Mouse (Mus musculus) cerebellum, postnatal 25 days (tissue): Measurements from ENCODE around the gene Etfb.
"Not testable (repeated sequence)": the region's sequence is repeated elsewhere in the genome, so short reads cannot be mapped to it uniquely, and the experiment has no call there.

ENCODE experiments used
- DNase-seq, 2 experiments: peaks; one replicate each; pipeline ENCODE4 v3.0.0; 2021; ENCODE audit warnings: mixed read lengths in 2 of 2

The Etfb gene

GRCm38 (mm10) chr7:43443917-43444293, at the start of gene Etfb, which contains the start of gene Gm45233:
Gene Etfb (plus strand): TSS chr7:43444083.
Gene Gm45233 (plus strand): TSS chr7:43444128.
- DNase-seq: peak; percentile 93 to 95

- DNase-seq: no peak
Observed at GRCm38 (mm10) chr7:43399501-43399900, 44.4 kb upstream of the Etfb start.

- no peak for DNase-seq
Observed at GRCm38 (mm10) chr7:43402718-43403117, 41.2 kb upstream of the Etfb start.

GRCm38 (mm10) chr7:43407573-43407972, 36.3 kb upstream of the Etfb start:
- DNase-seq: no peak

DNA sequence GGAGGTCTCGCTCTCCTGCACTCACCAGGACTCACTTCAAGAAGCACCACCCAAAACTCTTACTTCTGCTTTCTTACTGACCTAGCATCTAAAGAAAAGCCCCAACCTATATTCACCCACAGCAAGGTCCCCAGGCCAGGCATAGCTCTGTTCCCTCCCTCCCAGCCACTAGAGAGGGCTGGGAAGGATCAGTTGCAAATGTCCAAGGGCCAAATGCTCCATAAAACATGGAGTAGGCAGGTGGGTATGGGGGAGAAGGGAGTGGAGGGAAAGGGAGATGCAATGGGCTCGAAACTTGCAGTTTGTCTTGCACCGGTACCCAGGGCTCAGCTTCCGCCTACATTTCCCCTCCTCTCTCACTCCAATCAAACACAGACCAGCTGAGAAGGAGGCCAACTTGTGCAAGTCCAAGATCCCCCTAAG, 35.7 kb upstream of the Etfb start, which contains the start of gene Siglecg:
Gene Siglecg (plus strand): TSS at position 74 of the 423 bp plus-strand sequence.
- DNase-seq: no peak

GRCm38 (mm10) chr7:43409084-43409483, 34.8 kb upstream of the Etfb start:
- no peak for DNase-seq

- not testable (repeated sequence) for DNase-seq
Observed at GRCm38 (mm10) chr7:43411724-43412123, 32.2 kb upstream of the Etfb start.

DNA sequence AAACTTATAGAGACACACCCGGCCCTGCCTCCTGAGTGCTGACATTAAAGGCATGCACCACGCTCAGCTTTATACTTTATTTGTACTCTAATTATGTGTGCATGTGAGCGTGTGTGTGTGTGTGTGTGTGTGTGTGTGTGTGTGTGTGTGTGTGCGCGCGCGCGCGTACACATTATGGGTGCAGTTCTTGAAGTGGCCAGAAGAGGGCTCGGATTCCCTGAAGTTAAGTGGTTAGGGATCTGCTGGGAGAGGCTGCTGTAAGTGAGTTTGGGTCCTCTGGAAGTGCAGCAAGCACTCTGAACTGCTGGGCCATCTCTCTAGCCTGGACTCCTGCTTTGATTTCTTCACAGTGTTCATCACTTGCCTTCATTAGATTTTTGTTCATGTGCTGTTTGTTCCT, 26.6 kb upstream of the Etfb start:
- no peak for DNase-seq

DNA sequence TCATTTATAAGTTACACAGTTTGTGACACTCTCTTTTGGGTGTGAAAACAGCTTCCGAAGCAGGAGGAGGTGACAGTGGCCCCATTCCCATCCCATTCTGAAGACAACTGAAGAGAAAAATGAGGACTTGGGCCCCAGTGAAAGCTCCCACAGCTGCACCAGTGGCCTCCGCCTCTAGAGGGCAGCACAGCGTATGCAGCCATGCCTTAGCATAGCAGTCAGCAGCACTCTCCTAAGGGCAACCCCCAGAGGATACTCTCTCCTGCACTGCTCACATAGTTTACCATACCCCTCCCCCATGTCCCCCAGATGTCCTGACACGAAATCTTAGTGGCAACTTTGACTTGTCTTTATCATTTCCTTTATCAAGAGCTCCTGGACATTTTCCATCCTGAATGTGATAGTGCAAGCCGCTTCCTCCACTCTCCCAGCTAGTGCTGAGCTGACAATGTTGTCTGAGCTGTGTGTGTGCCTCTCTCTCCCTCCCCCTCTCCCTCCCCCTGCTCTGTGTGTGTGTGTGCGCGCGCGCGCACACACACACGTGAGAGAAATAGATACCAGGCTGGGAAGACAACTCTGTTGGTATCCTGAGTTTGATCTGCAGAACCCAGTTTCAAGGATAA, 20.8 kb upstream of the Etfb start:
- peak; percentile 86 to 92 for DNase-seq

GRCm38 (mm10) chr7:43423991-43424625, 19.8 kb upstream of the Etfb start:
- no peak for DNase-seq

DNA sequence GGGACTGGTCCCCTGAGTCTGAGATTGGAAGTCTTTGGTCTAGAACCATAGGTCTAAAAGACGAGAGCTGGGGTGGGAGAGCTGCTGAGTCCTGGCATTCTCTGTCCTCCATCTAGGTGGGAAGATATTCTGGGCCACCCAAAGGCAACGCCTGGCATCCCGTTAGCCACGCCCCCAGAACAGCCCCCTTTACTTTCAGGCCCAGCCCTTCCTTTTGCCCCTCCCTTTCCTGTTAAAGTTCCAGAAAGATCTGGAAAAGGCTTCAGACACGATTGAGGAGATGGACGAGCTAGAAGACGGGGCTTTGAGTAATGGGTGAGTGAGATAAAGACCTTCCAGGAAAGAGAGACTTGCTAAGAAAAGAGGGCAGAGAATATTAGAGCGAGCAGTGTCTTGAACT, 16.5 kb upstream of the Etfb start, which contains the start of gene Lim2:
Gene Lim2 (plus strand): TSS at position 265 of the 400 bp plus-strand sequence.
- DNase-seq: no peak

- DNase-seq: no peak
Observed at GRCm38 (mm10) chr7:43429500-43429899, 14.4 kb upstream of the Etfb start.

- DNase-seq: no peak
Observed at GRCm38 (mm10) chr7:43432891-43433290, 11.0 kb upstream of the Etfb start.

DNA sequence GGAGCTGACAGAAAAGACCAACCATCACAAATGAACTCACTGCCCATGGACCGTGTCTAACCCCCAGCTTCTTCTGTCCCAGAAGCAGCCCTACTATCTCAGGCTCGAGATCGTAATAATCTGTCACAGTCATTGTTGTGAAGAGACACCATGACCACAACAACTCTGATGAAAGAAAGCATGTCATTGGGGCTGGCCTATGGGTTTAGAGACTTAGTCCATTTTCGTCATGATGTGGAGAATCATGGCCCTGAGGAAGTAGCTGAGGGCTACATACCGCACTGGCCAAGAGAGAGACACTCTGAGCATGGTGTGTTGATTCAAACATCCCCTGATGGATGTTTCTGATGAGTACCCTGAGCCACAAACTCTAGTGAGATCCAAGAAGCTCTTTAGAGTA, 9.2 kb upstream of the Etfb start:
- DNase-seq: no peak

GRCm38 (mm10) chr7:43436341-43437255, 7.3 kb upstream of the Etfb start, which contains the start of gene Nkg7:
Gene Nkg7 (plus strand): TSS chr7:43437073.
- no peak for DNase-seq

DNA sequence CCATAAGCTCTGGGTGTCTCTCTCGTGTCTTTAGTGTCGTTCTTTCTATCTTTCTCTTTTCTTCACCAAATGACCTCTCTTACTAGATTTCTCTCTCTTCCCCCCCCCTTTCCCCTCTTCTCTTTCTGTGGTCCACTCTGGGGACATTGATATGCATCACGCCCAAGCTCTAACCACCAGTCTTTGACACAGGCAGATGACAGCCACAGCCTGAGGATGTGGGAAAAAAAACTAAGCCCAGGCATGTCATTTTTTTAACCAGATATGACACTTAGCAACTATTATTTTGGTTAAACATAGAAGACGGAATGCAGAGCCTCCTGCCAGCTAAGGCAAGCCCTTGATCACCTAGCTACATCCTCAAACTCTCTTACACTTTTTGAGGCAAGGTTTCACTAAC, 5.3 kb upstream of the Etfb start:
- DNase-seq: no peak

DNA sequence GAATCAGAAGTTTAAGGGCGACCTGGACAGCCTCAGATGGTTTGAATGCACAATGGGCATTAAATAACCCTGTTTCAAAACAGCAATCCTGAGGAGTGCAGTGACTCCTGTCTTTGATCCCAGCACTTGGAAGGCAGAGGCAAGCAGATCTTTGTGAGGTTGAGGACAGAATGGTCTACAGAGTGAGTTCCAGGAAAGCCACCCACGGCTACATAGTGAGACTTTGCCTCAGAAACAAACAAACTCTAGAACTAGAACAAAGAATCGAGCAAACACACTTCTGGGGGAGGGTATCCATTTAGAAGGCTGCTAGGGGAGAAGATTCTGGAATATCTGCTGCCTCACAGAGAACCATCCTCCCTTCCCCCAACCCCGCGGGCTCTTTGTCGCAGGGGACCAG, 3.4 kb upstream of the Etfb start, which contains the start of gene Cldnd2:
Gene Cldnd2 (plus strand): TSS at position 301 of the 400 bp plus-strand sequence.
- no peak for DNase-seq

DNA sequence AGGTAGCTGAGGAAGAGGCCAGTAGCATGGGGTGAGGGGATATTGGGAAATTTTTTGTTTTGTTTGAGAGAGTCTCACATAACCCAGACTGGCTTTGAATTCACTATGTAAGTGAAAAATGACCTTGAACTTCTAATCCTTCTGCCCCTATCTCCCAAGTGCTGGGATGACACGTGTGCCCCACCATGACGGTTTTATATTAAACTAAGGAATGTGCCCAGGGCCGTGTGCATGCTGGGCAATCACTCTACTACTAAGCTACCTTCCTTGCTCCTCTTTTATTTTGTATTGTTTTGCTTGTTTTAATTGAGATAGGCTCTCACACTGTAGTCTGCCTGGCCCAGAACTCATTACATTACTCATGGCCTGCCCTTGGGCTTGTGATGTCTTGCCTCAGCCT, 2.8 kb upstream of the Etfb start:
- DNase-seq: no peak

- no peak for DNase-seq
Observed at GRCm38 (mm10) chr7:43442684-43443083, 1.2 kb upstream of the Etfb start.

DNA sequence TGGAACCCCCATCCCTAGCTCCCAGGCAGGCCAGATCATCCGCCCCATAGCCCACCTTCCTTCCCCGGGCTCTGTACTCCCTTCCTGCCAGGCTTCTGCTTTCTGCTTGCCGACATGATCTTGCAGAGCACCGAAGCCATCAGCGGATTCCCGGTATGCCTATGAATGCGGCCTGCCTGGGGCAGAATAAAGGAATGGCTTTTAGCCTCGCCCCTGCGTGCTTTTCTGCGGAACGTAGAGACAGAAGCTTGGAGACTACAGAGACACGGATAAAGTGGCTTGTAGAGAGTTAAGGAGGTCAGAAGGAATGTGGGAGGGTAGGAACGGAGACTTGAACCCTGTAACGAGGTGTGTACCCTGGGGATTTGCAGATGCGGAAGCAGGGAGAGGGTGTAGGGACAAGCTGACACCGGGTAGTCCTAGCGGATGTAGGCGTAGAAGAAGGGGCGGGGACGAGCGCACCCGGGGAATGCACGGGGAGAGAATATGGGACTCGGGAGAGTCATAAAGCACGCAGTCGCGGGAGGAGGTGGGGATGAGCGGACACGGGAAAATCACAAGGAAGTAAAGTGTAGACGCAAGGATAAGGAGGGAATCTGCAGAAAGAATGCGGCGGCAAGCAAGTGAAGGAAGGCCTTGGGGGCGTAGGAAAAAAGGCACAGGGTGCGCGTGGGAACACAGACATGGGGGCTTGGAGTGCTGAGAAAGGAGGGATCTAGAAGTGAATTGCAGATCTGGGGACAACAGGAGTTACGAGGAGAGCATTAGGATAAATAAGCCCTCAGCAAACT, 562 bp upstream of the Etfb start:
- peak; percentile 62 to 72 for DNase-seq

GRCm38 (mm10) chr7:43447801-43448200, 3.9 kb downstream of the Etfb start:
- DNase-seq: no peak

GRCm38 (mm10) chr7:43448246-43448645, 4.4 kb downstream of the Etfb start:
- DNase-seq: no peak
